Mouse (Mus musculus): ENCODE measurements around the gene Lrrc36. TPM values are rescaled to one million over a fixed set of nuclear protein-coding genes. Genes with fewer than 3 reads are reported as not detected.

The Lrrc36 gene
- polyA plus RNA-seq, 1 experiment, result not detected

GRCm38 (mm10) chr8:105384070-105384469, 29.3 kb upstream of the Lrrc36 start:
- Histone ChIP-seq H3K36me3 (ENCODE audit: control insufficient read depth, insufficient read depth, low read length) (no peaks in the 10 kb centered on the region), H3K4me3 (ENCODE audit: low read depth, low read length) (no peak overlapping the region), H3K27me3 (ENCODE audit: control insufficient read depth, insufficient read depth, low read length) (no peaks in the 10 kb centered on the region), H3K4me1 (ENCODE audit: control insufficient read depth, insufficient read depth, insufficient read length, low read length) (peaks cover under 1% of the 10 kb centered on the region; the same call in 1 of the 2 replicates), H3K27ac (ENCODE audit: insufficient read depth, low read depth, low read length) (no peak overlapping the region)
- TF ChIP-seq CTCF (IDR thresholded peaks at IDR 0.05; ENCODE audit: extremely low read depth, insufficient read length, insufficient replicate concordance, low read depth, low read length) (no peak), POLR2A (IDR thresholded peaks at IDR 0.05; ENCODE audit: low read depth, low read length) (no peak)
- 97% methylated on average over 2 of the region's 2 CpGs for WGBS

DNA sequence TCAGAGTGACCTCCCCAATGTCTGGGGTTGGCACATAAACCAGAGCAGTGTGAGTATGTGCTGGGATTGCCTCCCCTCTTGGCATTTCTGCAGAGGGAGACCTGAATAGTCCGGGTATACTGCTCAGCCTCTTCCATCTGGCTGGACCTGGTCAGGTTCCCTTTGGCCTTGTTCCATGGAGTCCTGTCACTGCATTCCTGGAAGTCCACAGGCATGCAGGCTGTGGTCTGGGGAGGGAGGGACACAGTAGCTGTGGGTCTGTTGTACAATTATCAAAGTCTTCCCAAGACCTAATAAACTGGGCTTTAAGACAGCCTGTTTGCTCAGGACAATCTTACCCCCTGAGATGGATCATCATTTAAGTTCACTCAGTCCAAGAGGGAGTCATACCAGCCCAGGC, 26.2 kb upstream of the Lrrc36 start:
- no peak for TF ChIP-seq CTCF (IDR thresholded peaks at IDR 0.05; ENCODE audit: extremely low read depth, insufficient read length, insufficient replicate concordance, low read depth, low read length)
- H3K4me3 ChIP-seq (ENCODE audit: low read depth, low read length), result no peak overlapping the region
- no peak overlapping the region for H3K27ac ChIP-seq (ENCODE audit: insufficient read depth, low read depth, low read length)
- WGBS, result 29% methylated on average over 1 of the region's 1 CpGs
- H3K27me3 ChIP-seq (ENCODE audit: control insufficient read depth, insufficient read depth, low read length), result no peaks in the 10 kb centered on the region
- no peaks in the 10 kb centered on the region for H3K36me3 ChIP-seq (ENCODE audit: control insufficient read depth, insufficient read depth, low read length)
- H3K4me1 ChIP-seq (ENCODE audit: control insufficient read depth, insufficient read depth, insufficient read length, low read length), result no peaks in the 10 kb centered on the region

DNA sequence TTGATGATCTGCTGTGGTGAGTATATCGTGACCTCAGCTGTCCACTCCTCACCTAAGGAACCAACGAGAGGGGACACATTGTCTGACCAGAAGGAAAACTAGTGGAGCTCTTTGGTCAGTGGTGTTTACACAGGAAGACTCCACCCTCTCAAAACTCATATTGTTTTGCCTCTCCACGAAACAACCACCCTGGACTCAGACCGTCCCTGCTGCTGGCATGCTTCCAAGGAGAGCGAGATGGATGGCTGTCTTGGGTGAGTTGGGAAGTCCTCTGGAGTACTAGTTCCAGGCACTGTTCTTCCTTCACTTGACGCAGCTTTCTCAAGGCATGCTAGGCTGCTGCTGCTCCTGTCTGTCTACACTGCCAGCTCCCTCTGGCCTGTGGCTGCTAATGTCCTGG, 24.3 kb upstream of the Lrrc36 start:
- TF ChIP-seq CTCF (IDR thresholded peaks at IDR 0.05; ENCODE audit: extremely low read depth, insufficient read length, insufficient replicate concordance, low read depth, low read length), result no peak
- no peak for TF ChIP-seq POLR2A (IDR thresholded peaks at IDR 0.05; ENCODE audit: low read depth, low read length)
- no peaks in the 10 kb centered on the region for H3K27me3 ChIP-seq (ENCODE audit: control insufficient read depth, insufficient read depth, low read length)
- no peaks in the 10 kb centered on the region for H3K36me3 ChIP-seq (ENCODE audit: control insufficient read depth, insufficient read depth, low read length)
- 36% methylated on average over 6 of the region's 6 CpGs for WGBS
- no peak overlapping the region for H3K4me3 ChIP-seq (ENCODE audit: low read depth, low read length)
- H3K27ac ChIP-seq (ENCODE audit: insufficient read depth, low read depth, low read length), result no peak overlapping the region
- H3K4me1 ChIP-seq (ENCODE audit: control insufficient read depth, insufficient read depth, insufficient read length, low read length), result no peaks in the 10 kb centered on the region

- 82% methylated on average over 12 of the region's 12 CpGs for WGBS
- H3K4me1 ChIP-seq (ENCODE audit: control insufficient read depth, insufficient read depth, insufficient read length, low read length), result no peaks in the 10 kb centered on the region
- no peak overlapping the region for H3K4me3 ChIP-seq (ENCODE audit: low read depth, low read length)
- no peak overlapping the region for H3K27ac ChIP-seq (ENCODE audit: insufficient read depth, low read depth, low read length)
- H3K36me3 ChIP-seq (ENCODE audit: control insufficient read depth, insufficient read depth, low read length), result no peaks in the 10 kb centered on the region
- TF ChIP-seq POLR2A (IDR thresholded peaks at IDR 0.05; ENCODE audit: low read depth, low read length) (no peak), CTCF (IDR thresholded peaks at IDR 0.05; ENCODE audit: extremely low read depth, insufficient read length, insufficient replicate concordance, low read depth, low read length) (no peak)
- H3K27me3 ChIP-seq (ENCODE audit: control insufficient read depth, insufficient read depth, low read length), result no peaks in the 10 kb centered on the region
These were observed 20.1 kb upstream of the Lrrc36 start for GRCm38 (mm10) chr8:105393089-105393787.

- TF ChIP-seq CTCF (IDR thresholded peaks at IDR 0.05; ENCODE audit: extremely low read depth, insufficient read length, insufficient replicate concordance, low read depth, low read length) (no peak), POLR2A (IDR thresholded peaks at IDR 0.05; ENCODE audit: low read depth, low read length) (no peak)
- H3K27me3 ChIP-seq (ENCODE audit: control insufficient read depth, insufficient read depth, low read length), result no peaks in the 10 kb centered on the region
- H3K36me3 ChIP-seq (ENCODE audit: control insufficient read depth, insufficient read depth, low read length), result no peaks in the 10 kb centered on the region
- WGBS, result 80% methylated on average over 7 of the region's 7 CpGs
- no peak overlapping the region for H3K4me3 ChIP-seq (ENCODE audit: low read depth, low read length)
- no peaks in the 10 kb centered on the region for H3K4me1 ChIP-seq (ENCODE audit: control insufficient read depth, insufficient read depth, insufficient read length, low read length)
- H3K27ac ChIP-seq (ENCODE audit: insufficient read depth, low read depth, low read length), result no peak overlapping the region
These were observed 19.5 kb upstream of the Lrrc36 start for GRCm38 (mm10) chr8:105393915-105394314.

DNA sequence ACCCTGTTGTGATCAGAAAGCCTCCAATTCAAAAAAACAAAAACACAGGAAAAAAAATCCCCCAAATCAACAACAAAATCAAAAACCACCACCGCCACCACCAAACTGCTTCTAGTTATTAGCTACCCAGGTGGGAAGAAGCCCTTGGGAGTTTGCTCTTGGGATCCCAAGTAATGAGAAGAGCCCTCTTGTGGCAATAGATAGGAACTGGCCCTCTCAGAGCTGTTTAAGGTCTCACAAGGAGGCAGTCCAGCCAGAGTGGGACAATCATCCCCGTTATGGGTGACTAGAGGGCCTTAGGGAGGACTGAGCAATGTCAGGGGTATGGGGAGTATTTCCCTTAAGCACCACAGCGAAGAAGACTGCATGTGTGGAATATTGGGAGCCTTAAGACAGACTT, 15.6 kb upstream of the Lrrc36 start:
- TF ChIP-seq POLR2A (IDR thresholded peaks at IDR 0.05; ENCODE audit: low read depth, low read length) (no peak), CTCF (IDR thresholded peaks at IDR 0.05; ENCODE audit: extremely low read depth, insufficient read length, insufficient replicate concordance, low read depth, low read length) (peak; percentile 50; the same call in 1 of the 2 replicates)
- WGBS, result 32% methylated on average over 3 of the region's 3 CpGs
- Histone ChIP-seq H3K27me3 (ENCODE audit: control insufficient read depth, insufficient read depth, low read length) (no peaks in the 10 kb centered on the region), H3K4me3 (ENCODE audit: low read depth, low read length) (no peak overlapping the region), H3K4me1 (ENCODE audit: control insufficient read depth, insufficient read depth, insufficient read length, low read length) (no peaks in the 10 kb centered on the region), H3K36me3 (ENCODE audit: control insufficient read depth, insufficient read depth, low read length) (no peaks in the 10 kb centered on the region), H3K27ac (ENCODE audit: insufficient read depth, low read depth, low read length) (no peak overlapping the region)

DNA sequence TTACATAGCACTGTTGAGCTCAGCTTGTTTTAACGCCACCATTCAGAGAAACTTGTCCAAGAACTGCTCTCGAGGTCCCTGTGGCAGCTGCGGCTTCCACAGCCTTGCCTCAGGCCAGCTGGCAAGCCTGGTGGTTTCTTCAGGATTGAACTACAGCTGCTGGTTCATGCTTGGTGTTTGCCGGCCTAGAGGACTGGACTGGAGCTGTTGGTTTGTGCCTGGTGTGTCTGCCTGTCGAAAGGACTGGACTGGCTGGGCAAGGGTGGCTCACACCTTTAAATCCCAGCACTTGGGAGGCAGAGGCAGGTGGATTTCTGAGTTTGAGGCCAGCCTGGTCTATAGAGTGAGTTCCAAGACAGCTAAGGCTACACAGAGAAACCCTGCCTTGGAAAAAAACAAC, 13.4 kb upstream of the Lrrc36 start:
- TF ChIP-seq POLR2A (IDR thresholded peaks at IDR 0.05; ENCODE audit: low read depth, low read length) (no peak), CTCF (IDR thresholded peaks at IDR 0.05; ENCODE audit: extremely low read depth, insufficient read length, insufficient replicate concordance, low read depth, low read length) (no peak)
- WGBS, result 93% methylated on average over 5 of the region's 5 CpGs
- H3K36me3 ChIP-seq (ENCODE audit: control insufficient read depth, insufficient read depth, low read length), result no peaks in the 10 kb centered on the region
- H3K4me3 ChIP-seq (ENCODE audit: low read depth, low read length), result no peak overlapping the region
- no peak overlapping the region for H3K27ac ChIP-seq (ENCODE audit: insufficient read depth, low read depth, low read length)
- H3K27me3 ChIP-seq (ENCODE audit: control insufficient read depth, insufficient read depth, low read length), result no peaks in the 10 kb centered on the region
- H3K4me1 ChIP-seq (ENCODE audit: control insufficient read depth, insufficient read depth, insufficient read length, low read length), result no peaks in the 10 kb centered on the region
